In the genomic region with DNA sequence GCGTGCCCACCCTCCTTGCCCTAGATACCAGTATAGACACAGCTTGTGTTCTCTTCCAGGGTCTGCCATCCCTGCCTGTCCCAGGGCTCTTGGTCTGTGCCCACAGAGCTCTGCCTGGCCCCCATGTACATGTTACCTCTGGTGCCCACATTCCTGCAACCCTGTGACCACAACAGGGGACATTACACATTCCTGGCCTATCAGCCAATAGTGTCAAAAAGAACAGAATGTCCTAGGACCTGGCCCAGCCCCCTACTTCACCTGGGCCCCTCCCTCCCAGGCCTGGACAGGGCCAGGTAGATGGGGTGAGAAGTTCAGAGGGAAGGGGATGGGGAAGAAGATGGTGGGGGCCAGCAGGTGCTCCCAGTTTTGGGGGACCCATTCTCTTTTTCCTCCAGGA, we compare ENCODE assay signal across 9 mouse cellular contexts. TPM values are rescaled to one million over a fixed set of nuclear protein-coding genes. Genes with fewer than 3 reads are reported as not detected.
DNase-seq lines count a peak whose midpoint lies in the region; ATAC-seq and TF ChIP-seq lines count a peak whose summit lies in the region.
"Had no signal": no experiment of that assay in that cellular context is flagged by ENCODE, and none has a peak within 500 bp of the region (broad histone marks: within the 10 kb centered on the region; RNA-seq: fewer than 3 reads in every experiment).

A gene (plus strand): TSS at position 337 of the 400 bp plus-strand sequence.

- no peak for TF ChIP-seq CTCF in stomach, postnatal 0 days (IDR thresholded peaks at IDR 0.05; ENCODE audit: low read depth)

- peaks cover 62% of the 10 kb centered on the region for H3K27me3 ChIP-seq in heart, embryonic 12.5 days (replicated peaks)
- peaks cover 46% of the 10 kb centered on the region for H3K27me3 ChIP-seq in neural tube, embryonic 12.5 days (replicated peaks)
- peaks cover 47% of the 10 kb centered on the region for H3K27me3 ChIP-seq in neural tube, embryonic 15.5 days (replicated peaks)
- H3K27me3 ChIP-seq in liver, embryonic 15.5 days = peaks cover 37% of the 10 kb centered on the region
- H3K27me3 ChIP-seq in stomach, postnatal 0 days (ENCODE audit: control insufficient read depth, insufficient read depth, low read length) = no peaks in the 10 kb centered on the region

- no peak within 1 kb of the TSS for H3K9ac ChIP-seq in heart, embryonic 12.5 days
- no peak within 1 kb of the TSS for H3K9ac ChIP-seq in neural tube, embryonic 12.5 days
- no peak within 1 kb of the TSS for H3K9ac ChIP-seq in neural tube, embryonic 15.5 days (replicated peaks)
- no peak within 1 kb of the TSS for H3K9ac ChIP-seq in liver, embryonic 15.5 days
- peak within 1 kb of the TSS; percentile 38 for H3K9ac ChIP-seq in stomach, postnatal 0 days (ENCODE audit: low read length)

- DNase-seq in heart, adult 18-20 months = no peak
- peak; percentile 45 for DNase-seq in stomach, postnatal 0 days (ENCODE audit: low spot score)
- no peak for DNase-seq in adrenal gland, adult (ENCODE audit: inconsistent age in 2 of 2, low spot score in 1 of 2)

- no peak for TF ChIP-seq EP300 in stomach, postnatal 0 days (optimal IDR thresholded peaks at IDR 0.05)

- no peaks in the 10 kb centered on the region for H3K9me3 ChIP-seq in heart, embryonic 12.5 days (replicated peaks)
- no peaks in the 10 kb centered on the region for H3K9me3 ChIP-seq in neural tube, embryonic 12.5 days
- no peaks in the 10 kb centered on the region for H3K9me3 ChIP-seq in neural tube, embryonic 15.5 days (replicated peaks)
- no peaks in the 10 kb centered on the region for H3K9me3 ChIP-seq in liver, embryonic 15.5 days (replicated peaks)
- no peaks in the 10 kb centered on the region for H3K9me3 ChIP-seq in stomach, postnatal 0 days (ENCODE audit: control insufficient read depth, low read length)

- no peaks in the 10 kb centered on the region for H3K36me3 ChIP-seq in heart, embryonic 12.5 days
- no peaks in the 10 kb centered on the region for H3K36me3 ChIP-seq in neural tube, embryonic 12.5 days
- H3K36me3 ChIP-seq in neural tube, embryonic 15.5 days = no peaks in the 10 kb centered on the region
- H3K36me3 ChIP-seq in liver, embryonic 15.5 days (replicated peaks) = no peaks in the 10 kb centered on the region
- no peaks in the 10 kb centered on the region for H3K36me3 ChIP-seq in stomach, postnatal 0 days (ENCODE audit: control insufficient read depth, insufficient read depth, low read length)

- no peak for ATAC-seq in heart, embryonic 12.5 days (ENCODE audit: insufficient number of reproducible peaks, low FRiP score)
- ATAC-seq in neural tube, embryonic 12.5 days (ENCODE audit: low FRiP score, low read depth) = no peak
- ATAC-seq in neural tube, embryonic 15.5 days (ENCODE audit: low FRiP score) = no peak
- no peak for ATAC-seq in liver, embryonic 15.5 days (ENCODE audit: insufficient read depth)
- peak; percentile 25; the same call in 1 of the 2 replicates for ATAC-seq in stomach, postnatal 0 days (ENCODE audit: low FRiP score, low TSS enrichment)
- no peak for ATAC-seq in megakaryocyte progenitor cell, adult 5-6 weeks (replicated peaks; ENCODE audit: poor library complexity)

- 63% methylated on average over 1 of the region's 1 CpGs for WGBS in heart, embryonic 12.5 days
- 89% methylated on average over 1 of the region's 1 CpGs for WGBS in neural tube, embryonic 12.5 days
- 71% methylated on average over 1 of the region's 1 CpGs for WGBS in neural tube, embryonic 15.5 days
- 48% methylated on average over 1 of the region's 1 CpGs for WGBS in liver, embryonic 15.5 days (ENCODE audit: insufficient replicate concordance)
- WGBS in stomach, postnatal 0 days = 88% methylated on average over 1 of the region's 1 CpGs

- no peak within 1 kb of the TSS for H3K4me3 ChIP-seq in heart, embryonic 12.5 days
- H3K4me3 ChIP-seq in neural tube, embryonic 12.5 days = no peak within 1 kb of the TSS
- no peak within 1 kb of the TSS for H3K4me3 ChIP-seq in neural tube, embryonic 15.5 days (replicated peaks)
- no peak within 1 kb of the TSS for H3K4me3 ChIP-seq in liver, embryonic 15.5 days (replicated peaks)
- H3K4me3 ChIP-seq in stomach, postnatal 0 days (ENCODE audit: low read depth, low read length) = peak within 1 kb of the TSS; percentile 22
- H3K4me3 ChIP-seq: layer of hippocampus, adult 2 months had no signal

- H3K27ac ChIP-seq in heart, embryonic 12.5 days (ENCODE audit: poor library complexity, severe bottlenecking) = no peak within 1 kb of the TSS
- no peak within 1 kb of the TSS for H3K27ac ChIP-seq in neural tube, embryonic 12.5 days
- H3K27ac ChIP-seq in neural tube, embryonic 15.5 days (replicated peaks) = no peak within 1 kb of the TSS
- H3K27ac ChIP-seq in liver, embryonic 15.5 days (replicated peaks) = no peak within 1 kb of the TSS
- H3K27ac ChIP-seq in stomach, postnatal 0 days (replicated peaks) = peak within 1 kb of the TSS; percentile 82
- H3K27ac ChIP-seq: layer of hippocampus, adult 2 months had no signal

- H3K4me1 ChIP-seq in heart, embryonic 12.5 days (replicated peaks) = peaks cover 9% of the 10 kb centered on the region
- 0 out of 2 replicates have a peak, but pooled peaks cover 7% of the 10 kb centered on the region for H3K4me1 ChIP-seq in neural tube, embryonic 12.5 days
- peaks cover 7% of the 10 kb centered on the region for H3K4me1 ChIP-seq in neural tube, embryonic 15.5 days
- H3K4me1 ChIP-seq in liver, embryonic 15.5 days (replicated peaks) = peaks cover 9% of the 10 kb centered on the region
- H3K4me1 ChIP-seq in stomach, postnatal 0 days (replicated peaks; ENCODE audit: control insufficient read depth, insufficient read depth) = 0 out of 2 replicates have a peak, but pooled peaks cover 2% of the 10 kb centered on the region

- H3K4me2 ChIP-seq in heart, embryonic 12.5 days = peak within 1 kb of the TSS; percentile 29
- H3K4me2 ChIP-seq in neural tube, embryonic 12.5 days (replicated peaks) = 0 out of 2 replicates have a peak within 1 kb of the TSS, but pooled peaks have one; percentile 22
- H3K4me2 ChIP-seq in neural tube, embryonic 15.5 days = no peak within 1 kb of the TSS; the same call in 1 of the 2 replicates
- H3K4me2 ChIP-seq in liver, embryonic 15.5 days = peak within 1 kb of the TSS; percentile 7; the same call in 1 of the 2 replicates
- peak within 1 kb of the TSS; percentile 45 for H3K4me2 ChIP-seq in stomach, postnatal 0 days (replicated peaks; ENCODE audit: low read depth)

RNA-seq across cellular contexts. Expression of the gene that starts here (rescaled TPM):
- polyA plus RNA-seq in heart, embryonic 12.5 days (2016; fragmentation: Nextera tagmentation; extraction: Ambion mirVana) = 0.70 and 0.80 TPM in 2 replicates
- 1 to 10 TPM in 1 of 2 experiments, under 1 TPM in 1; 0.47 to 1.3 TPM for total RNA-seq in heart, adult 18-20 months (2021)
- 0.13 and 0.47 TPM in 2 replicates for polyA plus RNA-seq in neural tube, embryonic 12.5 days (2016; fragmentation: Nextera tagmentation; extraction: Ambion mirVana)
- 0.44 and 2.6 TPM in 2 replicates for polyA plus RNA-seq in neural tube, embryonic 15.5 days (2015; fragmentation: Nextera tagmentation; extraction: Ambion mirVana)
- polyA plus RNA-seq in liver, embryonic 15.5 days (2015; fragmentation: Nextera tagmentation; extraction: Ambion mirVana) = 0.64 and 0.79 TPM in 2 replicates
- polyA plus RNA-seq in stomach, postnatal 0 days (2015; fragmentation: Nextera tagmentation; extraction: Ambion mirVana) = 18.5 and 20.6 TPM in 2 replicates
- total RNA-seq in megakaryocyte progenitor cell, adult 5-6 weeks (2015) = 21.8 and 22.9 TPM in 2 replicates
- 0.75 and 1.7 TPM in 2 replicates for total RNA-seq in megakaryocyte progenitor cell, adult 5-6 weeks (2017)
